Mouse (Mus musculus) gastrocnemius, adult 18-20 months (tissue): ENCODE data around the gene Mecom. TPM values are rescaled to one million over a fixed set of nuclear protein-coding genes. Genes with fewer than 3 reads are reported as not detected.

ENCODE experiments used
- DNase-seq: peaks from one replicate; pipeline ENCODE4 v3.0.0; 2021; ENCODE audit warnings: low spot score
- total RNA-seq, 2 experiments: library from RNA; stranded (reverse); gene quantifications; 2 replicates each; pipeline ENCODE4 v1.2.3; 2021

Mecom gene
- total RNA-seq, 2 experiments from 2014 or later, result 4.2 to 6.1 TPM

DNA sequence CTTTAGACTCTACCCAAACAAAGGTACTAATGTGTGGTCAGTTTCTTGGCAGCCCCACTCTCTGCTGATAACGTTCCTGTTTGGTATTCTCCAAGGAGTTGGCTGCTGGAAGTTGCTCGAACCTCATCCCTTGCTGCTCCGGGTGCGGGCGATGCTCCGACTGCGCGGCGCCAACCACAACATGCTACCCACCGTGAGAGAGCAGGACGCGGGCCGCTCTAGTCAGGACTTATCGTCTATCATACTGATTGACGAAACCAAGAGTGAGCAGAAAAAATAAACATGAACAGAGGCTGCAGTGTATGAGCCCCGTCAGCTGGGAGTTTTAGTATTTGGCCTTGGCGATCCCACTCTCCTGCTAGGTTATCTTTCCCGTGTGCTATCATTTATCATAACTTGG lies 441.3 kb downstream of the Mecom start:
- DNase-seq, result no peak

DNA sequence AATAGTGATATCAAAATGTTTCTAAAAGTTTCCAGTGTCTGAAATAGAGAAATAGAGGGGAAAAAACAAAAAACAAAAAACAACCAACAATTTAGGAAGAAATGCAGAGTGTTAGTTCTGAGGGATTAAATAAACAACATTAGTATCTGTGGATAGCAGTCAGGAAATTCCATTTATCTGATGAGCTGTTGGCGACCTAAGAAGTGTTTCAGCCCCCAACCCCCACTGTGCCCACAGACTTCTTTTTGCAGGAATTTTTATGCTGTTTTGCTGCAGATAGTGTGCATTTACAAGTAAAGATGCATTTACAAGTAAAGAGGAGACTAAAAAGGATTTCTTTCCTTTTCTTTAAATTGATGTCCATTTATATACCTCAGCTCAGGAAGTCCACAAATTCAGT lies 441.9 kb downstream of the Mecom start:
- no peak for DNase-seq

DNA sequence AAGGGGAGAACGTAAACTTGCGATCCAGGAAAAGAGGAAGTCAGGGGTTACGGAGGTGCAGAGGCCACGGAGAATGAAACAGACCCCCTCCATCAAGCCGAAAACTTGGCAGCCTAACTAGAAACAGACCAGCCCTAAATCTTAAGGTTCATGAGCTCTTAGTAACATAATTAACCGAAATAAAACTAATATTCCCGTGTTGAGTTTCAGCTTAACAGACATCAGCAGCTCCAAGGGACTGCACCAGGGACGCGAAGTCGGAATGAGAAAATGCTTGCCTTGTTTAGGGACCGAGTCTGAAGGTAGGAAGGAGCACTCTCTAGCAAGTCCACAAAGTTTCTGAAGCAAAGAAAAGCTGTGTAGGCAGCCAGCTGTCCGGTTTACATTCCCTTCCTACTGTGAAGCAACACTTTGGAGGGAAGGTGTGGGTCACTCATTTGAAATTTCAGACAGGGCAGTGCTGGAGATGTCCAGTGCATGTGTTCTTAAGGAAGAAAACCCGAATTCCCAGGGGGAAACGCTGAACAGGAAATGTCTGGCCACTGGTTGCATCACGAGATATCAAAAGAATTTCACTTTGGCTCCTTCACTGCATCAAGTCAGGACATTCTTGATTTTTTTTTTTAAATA lies 442.5 kb downstream of the Mecom start:
- peak; percentile 67 for DNase-seq

DNA sequence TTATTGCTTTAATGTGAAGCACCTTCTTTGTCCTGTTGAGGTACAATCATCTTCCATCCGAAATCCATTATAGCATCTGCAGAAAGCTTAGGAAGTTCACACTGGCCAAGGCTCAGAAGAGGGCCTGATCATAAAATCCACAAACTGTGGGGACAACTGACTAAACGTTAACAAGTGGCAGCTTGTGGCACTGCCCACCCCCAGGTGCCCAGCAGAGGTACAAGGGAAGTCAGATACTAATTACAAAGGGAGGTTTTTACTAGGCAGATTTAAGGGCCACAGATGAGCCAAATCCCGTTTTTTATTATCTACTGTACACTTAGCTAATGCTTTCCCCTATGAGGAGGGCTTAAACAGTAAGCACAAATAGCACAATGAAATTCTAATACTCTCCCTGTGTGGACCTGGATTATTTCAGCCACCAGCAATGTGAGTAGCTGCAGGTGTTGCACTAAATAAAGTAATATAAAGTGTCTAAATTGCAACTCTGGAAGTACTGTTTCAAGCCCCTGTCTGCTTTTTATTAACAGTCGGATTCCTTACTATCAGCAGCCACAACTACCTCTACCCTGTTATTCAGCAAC lies 443.2 kb downstream of the Mecom start:
- no peak for DNase-seq

DNA sequence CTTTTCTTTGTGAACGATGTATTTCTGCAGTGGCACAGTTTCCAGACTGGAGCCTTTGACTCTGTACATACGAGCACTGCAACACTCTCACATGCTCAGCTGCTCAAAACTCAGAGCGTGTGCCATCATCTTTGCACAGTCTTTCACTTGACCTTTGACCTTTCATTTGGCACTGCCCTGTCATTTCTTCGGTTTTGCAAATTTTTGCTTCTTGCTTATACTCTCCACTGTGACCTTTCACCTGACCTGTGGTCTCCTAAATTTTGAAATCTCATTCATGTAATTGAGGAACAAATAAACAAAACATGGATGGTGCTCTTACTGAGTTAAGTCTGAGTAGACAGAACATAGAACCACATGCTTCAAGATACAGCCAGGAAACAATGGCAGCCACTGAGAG lies 446.7 kb downstream of the Mecom start:
- DNase-seq, result no peak

DNA sequence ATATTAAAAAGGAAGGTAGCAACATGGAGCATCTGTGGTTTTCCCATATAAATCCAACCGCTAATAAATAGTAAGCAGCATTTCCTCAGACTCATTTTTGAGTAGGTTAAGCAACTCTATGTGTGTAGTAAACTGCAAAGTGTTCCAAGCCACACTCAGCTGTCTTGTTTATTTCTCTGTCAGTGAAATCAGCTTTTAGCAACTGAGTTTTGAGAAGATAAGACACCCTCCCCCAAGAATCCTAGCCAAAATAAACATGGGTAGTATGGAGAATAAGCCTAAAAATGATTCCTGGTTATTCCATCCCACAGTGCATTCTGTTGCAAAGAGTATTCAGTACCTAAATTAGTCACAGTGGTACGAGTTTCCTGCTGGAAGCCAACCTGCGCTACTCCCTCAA lies 450.1 kb downstream of the Mecom start:
- no peak for DNase-seq

DNA sequence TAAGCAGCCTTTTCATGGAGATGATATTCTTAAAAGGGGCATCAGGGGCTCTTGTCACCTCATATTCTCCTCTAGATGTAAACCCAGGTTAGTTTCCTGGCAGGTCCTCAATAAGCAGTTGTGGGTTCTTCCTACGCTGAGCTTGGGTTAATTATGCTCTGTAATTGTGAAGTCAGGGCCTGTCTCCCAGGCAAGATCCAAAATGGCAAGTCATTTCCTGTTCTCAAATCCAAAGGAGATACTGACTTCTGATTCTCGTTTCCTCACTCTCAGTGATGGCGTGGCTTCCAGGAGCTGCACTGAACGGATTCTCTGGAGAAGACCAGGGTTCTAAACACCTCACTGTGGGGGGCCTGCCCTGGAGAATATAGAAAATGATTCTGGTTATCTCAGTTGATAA lies 450.7 kb downstream of the Mecom start:
- no peak for DNase-seq

DNA sequence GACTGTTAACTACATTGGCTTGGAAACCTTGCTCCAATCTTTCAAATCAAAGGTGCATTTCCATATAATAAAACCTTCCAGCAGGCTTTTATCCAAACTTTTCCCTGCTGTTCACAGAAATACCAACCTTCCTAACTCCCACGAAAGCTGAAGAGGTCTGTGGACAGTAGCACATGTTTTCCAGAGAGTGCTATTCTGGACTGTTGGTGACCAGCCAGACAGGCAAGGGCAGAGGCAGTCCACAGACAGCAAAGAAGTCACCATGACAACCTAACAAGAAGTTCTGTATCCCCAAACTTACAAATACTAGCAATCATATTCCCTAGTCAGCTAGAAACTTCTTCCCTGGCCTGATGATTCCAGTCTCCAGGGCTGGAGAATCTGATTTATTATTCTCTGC lies 454.8 kb downstream of the Mecom start:
- no peak for DNase-seq

DNA sequence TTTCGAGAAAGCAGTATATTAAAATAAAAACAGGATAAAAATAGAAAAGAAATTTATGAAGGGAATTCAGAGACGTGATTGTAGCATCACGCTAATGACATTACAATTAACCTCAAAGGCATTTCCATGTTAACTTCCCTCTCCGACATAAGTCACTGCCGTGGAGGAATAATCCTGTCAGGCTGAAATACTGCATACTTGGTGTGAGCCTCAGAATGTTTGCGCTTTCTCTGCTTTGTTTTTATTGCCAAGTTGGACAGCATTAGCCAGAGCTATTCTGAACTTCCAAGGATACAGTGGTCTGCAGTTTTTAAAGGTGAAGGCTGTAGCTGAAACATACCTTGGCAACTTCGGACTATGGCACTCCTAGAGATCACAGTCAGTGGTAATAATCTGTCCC lies 455.3 kb downstream of the Mecom start:
- DNase-seq, result no peak

DNA sequence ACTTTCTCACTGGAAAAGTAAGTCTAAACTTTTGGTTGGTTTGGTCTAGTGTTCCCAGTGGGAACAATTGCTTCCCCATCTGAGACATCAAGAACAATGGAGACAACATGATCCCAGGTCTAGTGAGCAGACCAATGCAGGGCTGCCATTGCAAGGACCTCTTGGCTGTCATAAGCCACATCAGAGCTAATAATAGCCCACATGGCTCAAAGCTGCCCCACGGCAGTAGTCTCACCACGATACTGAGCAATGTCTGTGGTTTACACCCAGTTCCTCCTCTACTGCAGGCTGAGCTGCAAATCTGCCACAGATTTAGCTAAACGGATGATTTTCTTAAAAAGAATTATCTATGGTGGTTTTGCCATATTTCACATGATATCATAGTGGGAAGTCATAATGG lies 455.9 kb downstream of the Mecom start:
- no peak for DNase-seq

DNA sequence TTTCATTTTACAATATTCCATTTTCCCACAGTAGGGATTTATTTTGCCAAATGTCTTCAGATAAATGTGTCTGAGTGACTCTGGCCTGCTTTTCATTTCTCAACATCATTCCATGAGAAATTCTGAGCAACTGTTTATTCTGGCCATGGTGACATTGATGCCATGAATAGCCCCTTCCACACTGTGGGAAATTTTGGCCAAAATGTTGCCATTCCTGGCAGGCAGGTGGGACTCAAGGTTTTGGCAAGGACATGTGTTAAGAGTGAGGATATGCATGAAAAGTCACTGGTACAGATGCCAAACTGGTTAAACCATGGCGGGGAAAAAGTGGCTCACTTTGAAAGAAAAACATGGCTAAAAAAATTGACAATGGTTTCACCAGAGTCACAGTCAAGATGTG lies 456.4 kb downstream of the Mecom start:
- DNase-seq, result no peak

DNA sequence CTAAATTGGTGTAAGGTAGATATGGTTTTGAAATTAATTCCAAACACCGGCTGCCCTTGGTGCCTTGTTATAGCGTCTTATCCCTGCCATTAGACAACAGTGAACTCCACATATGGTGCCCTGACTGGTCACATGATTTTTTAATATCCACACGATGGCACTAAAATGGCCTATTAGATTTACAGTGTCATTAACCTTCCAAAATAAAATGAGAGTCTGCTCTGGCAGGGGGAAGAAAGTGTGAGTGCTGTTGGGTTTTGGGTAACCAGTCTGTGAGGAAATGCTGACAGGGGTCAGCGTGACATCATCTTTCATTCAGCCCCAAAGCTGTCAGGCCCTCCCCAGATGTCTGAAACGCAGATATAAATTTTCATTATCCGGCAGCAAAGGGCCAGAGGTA lies 461.7 kb downstream of the Mecom start:
- no peak for DNase-seq

DNA sequence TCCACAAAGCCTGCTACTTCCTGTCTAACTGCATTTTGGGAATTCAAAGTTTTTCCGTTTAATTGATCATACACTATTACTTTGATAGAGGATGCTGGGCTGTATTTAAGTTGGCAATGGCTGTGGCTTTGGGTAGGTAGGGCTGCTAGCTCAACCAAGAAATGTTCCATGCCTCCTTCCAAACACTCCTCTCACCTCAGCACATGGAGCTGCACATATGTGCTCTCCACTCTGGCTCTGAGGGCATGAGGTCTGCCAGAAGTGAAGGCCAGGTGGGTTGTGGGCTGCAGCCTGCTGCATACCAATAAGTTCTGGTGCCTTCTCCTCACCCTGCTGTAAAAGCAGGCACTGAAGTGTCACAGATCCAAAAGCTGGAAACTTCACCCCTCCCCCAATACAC lies 464.0 kb downstream of the Mecom start:
- DNase-seq, result no peak

DNA sequence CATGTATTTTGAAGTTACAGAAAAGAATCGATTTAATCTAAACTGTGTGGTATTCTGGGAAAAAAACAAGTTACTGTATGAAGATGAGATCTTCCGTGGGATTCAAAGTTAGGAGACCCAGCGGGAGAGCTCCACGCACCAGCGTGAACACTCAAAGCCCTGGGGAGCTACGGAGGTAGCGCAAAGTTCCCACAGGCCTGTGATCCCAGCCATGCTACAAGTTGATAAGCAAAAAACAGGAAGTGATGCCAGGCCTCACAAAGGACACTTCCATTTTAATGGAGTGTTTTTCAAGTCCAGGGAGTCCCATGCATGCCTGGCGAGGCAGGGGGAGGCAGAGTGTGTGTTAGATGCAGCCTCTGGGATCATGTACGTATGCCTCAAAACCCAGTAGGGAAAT lies 464.5 kb downstream of the Mecom start:
- no peak for DNase-seq

DNA sequence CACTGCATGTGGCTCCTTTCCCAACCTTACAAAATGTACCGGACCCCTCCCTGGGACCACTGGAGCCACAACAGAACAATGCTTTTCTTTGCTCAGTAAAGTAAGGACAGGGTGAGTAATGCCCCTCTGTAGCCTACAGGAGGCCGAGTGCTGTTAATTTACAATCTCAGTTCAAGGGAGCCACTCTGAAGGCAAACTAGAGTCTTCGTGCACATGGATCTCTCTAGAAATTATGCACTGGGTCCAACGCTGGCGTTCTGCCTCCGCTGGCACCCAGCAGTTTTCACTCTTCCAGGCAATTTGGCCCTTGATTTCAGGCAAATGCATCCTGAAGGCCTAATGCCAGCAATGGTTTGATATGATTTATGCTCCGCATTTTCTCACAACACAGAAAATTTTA lies 467.0 kb downstream of the Mecom start:
- DNase-seq, result no peak

DNA sequence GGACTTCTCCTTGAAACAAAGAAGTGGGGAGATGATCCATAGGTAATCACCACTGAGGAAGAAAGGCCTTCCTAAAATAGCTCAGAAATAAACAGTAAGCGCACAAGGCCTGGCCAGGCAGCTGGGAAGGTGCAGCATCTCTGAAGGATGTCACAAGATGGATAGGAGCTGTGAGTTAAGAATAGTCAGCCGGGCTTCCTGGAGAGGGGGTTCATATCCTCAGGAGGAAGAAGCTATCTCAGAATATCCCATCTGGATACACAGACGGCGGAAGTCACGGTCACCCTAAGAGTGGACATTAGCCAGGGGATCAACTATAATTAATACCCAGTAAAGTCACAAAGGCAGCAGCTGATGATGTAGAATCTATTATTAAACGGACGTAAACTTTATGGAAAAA lies 471.3 kb downstream of the Mecom start:
- DNase-seq, result no peak

DNA sequence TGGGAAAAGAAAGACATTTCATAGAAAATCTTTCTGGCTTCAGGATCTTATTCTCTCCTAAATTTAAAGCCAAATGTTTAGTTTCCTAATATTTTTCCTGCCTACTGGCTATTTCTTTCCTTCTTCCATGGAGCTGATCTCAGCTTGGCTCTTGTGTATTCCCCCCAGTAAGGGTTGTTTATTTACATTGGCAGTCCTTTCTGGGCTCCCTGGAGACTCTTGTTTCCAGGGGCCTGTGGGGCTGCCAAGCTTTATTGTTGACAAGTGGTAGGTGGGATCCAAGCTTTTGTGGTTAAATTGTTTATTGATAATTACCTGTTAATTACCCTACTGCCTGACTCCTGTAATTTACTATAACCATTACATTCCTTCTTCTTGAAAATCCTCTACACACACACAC lies 476.5 kb downstream of the Mecom start:
- DNase-seq, result no peak

DNA sequence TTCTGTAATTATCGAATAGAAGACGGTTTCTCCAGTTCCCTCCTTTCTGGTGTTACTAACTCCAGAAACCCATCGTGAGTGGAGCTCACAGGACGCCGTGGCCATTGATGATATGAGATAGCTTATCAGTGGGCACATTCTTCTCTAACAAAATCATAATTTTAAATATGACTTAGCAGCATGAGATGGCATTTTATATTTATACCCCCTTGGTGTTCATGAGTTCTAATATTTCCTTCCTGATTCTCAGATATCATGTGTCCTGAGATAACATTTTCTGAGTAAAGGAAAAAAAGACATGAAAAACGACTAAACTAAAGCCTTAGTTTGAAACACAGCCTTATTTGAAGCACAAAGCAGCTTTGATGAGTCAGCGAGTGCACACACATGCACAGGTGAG lies 481.3 kb downstream of the Mecom start:
- DNase-seq, result no peak

DNA sequence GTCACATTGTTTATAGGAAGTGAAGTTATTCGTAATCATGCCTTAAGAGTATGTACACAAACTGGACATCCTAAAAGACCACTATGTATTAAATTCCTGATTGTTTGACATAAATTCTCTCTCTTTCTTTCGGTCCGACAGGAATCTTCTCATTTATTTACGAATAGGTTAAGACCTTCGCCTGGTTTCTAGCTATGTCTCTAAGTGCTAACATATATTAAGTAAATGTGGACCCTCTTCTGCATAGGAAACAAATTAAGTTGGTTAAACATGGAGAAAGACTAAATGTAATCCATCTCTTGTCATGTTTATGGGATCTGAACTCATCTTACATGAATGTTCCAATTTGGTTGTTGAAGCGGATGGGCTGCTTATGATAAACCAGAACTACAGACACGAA lies 487.8 kb downstream of the Mecom start:
- DNase-seq, result no peak

DNA sequence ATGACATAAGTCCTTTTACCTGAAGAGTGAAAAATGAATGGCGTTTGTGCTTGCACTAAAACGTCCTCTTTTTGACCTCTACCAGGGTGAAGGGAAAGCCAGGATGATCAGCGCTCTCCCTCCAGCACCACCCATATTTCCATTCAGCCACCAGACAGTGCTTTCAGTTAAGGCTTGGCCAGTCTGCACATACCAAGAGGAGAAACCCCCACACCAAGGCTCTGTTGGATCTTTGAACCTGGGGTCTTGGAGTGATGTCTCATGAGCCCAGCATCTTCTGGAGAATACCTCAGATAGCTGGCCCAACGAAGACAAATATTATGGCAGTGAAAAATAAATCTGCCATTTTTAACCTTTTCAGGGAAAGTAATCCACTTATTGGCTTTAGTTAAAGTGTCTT lies 488.2 kb downstream of the Mecom start:
- no peak for DNase-seq

DNA sequence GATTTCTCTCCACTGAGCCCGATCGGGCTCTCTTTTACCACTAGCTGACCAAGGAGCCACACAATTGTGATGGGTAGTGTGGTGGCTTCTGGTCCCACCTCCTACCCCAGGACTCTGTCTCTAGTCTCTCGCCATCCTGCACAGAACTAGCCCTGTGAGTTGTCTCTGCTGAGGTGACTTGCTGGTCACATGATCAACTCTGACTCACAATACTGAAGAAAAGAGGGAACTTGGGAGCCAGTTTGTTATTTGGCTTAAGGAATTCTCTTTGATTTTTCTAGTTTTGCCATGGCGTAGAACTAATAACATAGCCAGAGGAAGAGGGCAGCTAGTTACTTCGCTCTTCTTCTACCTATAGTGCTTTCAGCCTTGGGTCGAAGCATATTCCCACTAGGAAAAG lies 496.5 kb downstream of the Mecom start:
- DNase-seq, result no peak

DNA sequence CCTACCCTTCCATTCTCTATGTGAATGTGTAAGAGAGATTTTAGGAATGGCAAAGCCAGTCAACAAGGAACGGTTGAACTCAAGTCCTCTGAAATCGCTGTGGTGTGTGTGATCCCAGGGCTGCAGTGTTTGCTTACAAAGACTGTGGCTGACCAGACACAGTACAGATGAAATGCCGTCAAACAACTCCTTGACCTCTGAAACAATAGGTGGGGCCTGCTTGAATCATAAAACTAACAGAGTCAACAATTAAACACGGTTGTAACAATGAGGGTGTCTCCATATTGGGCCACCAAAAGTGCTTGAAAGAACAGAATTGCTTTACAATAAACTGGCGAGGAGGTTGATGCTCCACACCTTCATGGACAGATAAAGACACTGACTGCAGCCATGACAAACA lies 497.0 kb downstream of the Mecom start:
- DNase-seq, result no peak

DNA sequence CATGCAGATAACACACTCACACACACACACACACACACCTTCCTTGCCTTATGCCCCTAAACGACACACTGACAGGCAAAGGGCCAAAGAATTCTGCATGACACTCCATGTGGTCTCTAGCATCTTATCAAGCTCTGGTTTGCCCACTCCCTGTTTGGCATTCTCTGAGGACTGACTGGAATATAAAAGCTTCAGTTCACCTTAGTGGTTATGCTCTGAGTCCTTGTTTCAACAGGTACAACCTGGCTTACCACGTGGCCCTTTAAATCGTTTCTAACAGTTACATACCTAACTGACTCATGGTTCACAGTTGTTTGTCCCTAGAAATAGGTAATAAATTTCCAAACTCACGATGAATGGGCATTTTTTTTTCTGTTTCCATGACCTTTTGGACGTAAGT lies 499.0 kb downstream of the Mecom start:
- DNase-seq, result no peak

DNA sequence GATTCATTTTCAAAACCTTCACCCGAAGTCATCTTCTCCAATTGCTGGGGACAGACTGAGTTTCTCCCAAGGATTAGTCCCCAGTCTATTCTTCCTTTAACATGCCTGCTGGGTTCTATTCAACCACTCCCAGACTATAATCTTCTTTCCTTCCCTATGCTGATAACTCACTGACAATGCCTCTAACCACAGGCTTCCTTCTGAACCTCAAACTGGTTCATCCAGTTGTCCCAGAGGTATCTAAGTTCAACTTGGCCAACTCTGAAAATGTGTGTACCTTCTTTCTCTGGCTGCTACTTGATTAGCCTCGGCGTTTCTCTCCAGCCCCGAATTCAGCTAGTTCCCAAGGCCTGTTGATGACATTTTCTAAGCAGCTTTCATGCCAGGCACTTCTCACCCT lies 499.7 kb downstream of the Mecom start:
- DNase-seq, result no peak
